Mouse (Mus musculus) brain, adult 10 weeks (tissue): ENCODE results near the gene Atp6v0a2. TPM values are rescaled to one million over a fixed set of nuclear protein-coding genes. Genes with fewer than 3 reads are reported as not detected.

Experiments used
- polyA plus RNA-seq: library from polyadenylated mRNA; stranded (reverse); fragments of 350-450 nt; fragmentation: Illumina TruSeq; extraction: RNeasy Lipid Tissue Mini Kit (QIAGEN cat#74804); gene quantifications from one replicate; pipeline ENCODE4 v1.2.3, GENCODE M21; 2015; ENCODE audit warnings: low read depth, low replicate concordance

Gene Atp6v0a2
- 43.3 TPM for polyA plus RNA-seq

DNA sequence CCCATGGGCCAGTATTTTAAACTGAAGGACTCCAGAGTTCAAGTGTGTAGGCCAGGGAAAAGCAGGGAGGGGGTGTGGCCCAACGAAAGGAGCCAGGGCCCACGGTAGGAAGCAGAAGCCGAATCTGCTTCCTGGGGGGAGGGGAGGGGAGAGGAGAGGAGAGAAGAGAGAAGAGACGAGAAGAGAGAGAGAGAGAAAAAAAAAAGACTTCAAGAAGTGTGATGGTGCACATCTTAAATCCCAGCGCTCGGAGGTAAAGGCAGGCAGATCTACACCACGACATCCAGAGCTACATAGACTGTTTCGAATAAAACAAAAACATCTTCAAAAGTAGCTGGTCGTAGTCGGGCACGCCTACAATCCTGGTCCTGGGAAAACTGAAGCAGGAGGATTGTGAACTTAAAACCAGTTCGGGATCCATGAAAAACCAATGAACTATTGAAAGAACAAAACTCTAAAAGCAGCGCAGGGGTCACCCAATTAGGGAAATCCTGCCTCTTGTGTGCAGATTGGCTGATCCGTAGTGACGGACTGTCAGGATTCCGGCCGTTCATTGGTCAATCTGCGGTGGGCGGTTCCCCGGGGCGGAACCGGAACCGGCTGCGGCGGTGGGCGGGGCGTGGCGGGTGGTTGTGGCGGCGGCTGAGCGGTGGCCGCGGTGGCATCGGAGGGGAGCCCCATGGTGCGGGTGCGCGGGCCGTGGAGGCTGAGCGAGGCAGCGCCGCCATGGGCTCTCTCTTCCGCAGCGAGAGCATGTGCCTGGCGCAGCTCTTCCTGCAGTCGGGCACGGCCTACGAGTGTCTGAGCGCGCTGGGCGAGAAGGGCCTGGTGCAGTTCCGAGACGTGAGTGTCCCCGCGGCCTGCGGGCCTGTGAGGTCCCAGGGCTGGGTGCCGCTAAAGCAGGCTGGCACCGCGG, at the start of gene Atp6v0a2:
Gene Atp6v0a2 (plus strand): TSS at position 129 of the 916 bp plus-strand sequence.

GRCm38 (mm10) chr5:124578633-124579317, 49.6 kb upstream of the Atp6v0a2 start, which contains the start of the genes Eif2b1 and Gtf2h3:
Eif2b1 (minus strand) TSS chr5:124579131.
Gtf2h3 (plus strand) TSS chr5:124579140.

GRCm38 (mm10) chr5:124724997-124725396, 96.6 kb downstream of the Atp6v0a2 start, which contains the start of gene Dnah10:
Dnah10 (plus strand) TSS chr5:124725085.

Other genes starting within 250 kb of the Atp6v0a2 start
- 53.6 TPM for gene Sbno1, start 202.6 kb upstream of the Atp6v0a2 start, polyA plus RNA-seq
- 43.3 TPM for gene Kmt5a, start 188.6 kb upstream of the Atp6v0a2 start, polyA plus RNA-seq
- 20.4 TPM for gene Rilpl2, start 150.2 kb upstream of the Atp6v0a2 start, polyA plus RNA-seq
- 19.4 TPM for gene Snrnp35, start 145.4 kb upstream of the Atp6v0a2 start, polyA plus RNA-seq
- 52.3 TPM for gene Rilpl1, start 97.2 kb upstream of the Atp6v0a2 start, polyA plus RNA-seq
- 193 TPM for gene Tmed2, start 87.9 kb upstream of the Atp6v0a2 start, polyA plus RNA-seq
- 22.7 TPM for gene Ddx55, start 75.7 kb upstream of the Atp6v0a2 start, polyA plus RNA-seq
- 30.1 TPM for gene Eif2b1, start 49.4 kb upstream of the Atp6v0a2 start, polyA plus RNA-seq
- gene Gtf2h3, start 49.4 kb upstream of the Atp6v0a2 start, polyA plus RNA-seq, result 29.6 TPM
- gene Dnah10, start 96.5 kb downstream of the Atp6v0a2 start, polyA plus RNA-seq, result 0.61 TPM
- 91.5 TPM for gene Ccdc92, start 233.8 kb downstream of the Atp6v0a2 start, polyA plus RNA-seq
- gene Zfp664, start 234.1 kb downstream of the Atp6v0a2 start, polyA plus RNA-seq, result 71.7 TPM